Mouse (Mus musculus): ENCODE results near the gene Serpina9. TPM values are rescaled to one million over a fixed set of nuclear protein-coding genes. Genes with fewer than 3 reads are reported as not detected.

The Serpina9 gene
- polyA plus RNA-seq, 1 experiment from 2014 or later, result not detected

- no peak overlapping the region for H3K4me3 ChIP-seq (ENCODE audit: low read depth, low read length)
- no peak for TF ChIP-seq CTCF (IDR thresholded peaks at IDR 0.05; ENCODE audit: low read depth)
- 88% methylated on average over 4 of the region's 4 CpGs for WGBS
- H3K27ac ChIP-seq (ENCODE audit: low read depth, low read length), result no peak overlapping the region
- H3K9me3 ChIP-seq (ENCODE audit: control insufficient read depth), result no peaks in the 10 kb centered on the region
- H3K9ac ChIP-seq (ENCODE audit: low read depth, low read length), result no peak overlapping the region
- no peak for ATAC-seq
- no peaks in the 10 kb centered on the region for H3K27me3 ChIP-seq (replicated peaks; ENCODE audit: control insufficient read depth, insufficient read depth, low read length)
- H3K36me3 ChIP-seq (ENCODE audit: control insufficient read depth, insufficient read depth), result no peaks in the 10 kb centered on the region
- H3K4me2 ChIP-seq (replicated peaks; ENCODE audit: low read depth), result no peak overlapping the region
- no peaks in the 10 kb centered on the region for H3K4me1 ChIP-seq (replicated peaks; ENCODE audit: control insufficient read depth, insufficient read depth, low read length)
These were observed 42.5 kb downstream of the Serpina9 start for GRCm38 (mm10) chr12:103971080-103971479.

GRCm38 (mm10) chr12:103969577-103970116, 43.9 kb downstream of the Serpina9 start:
- H3K27me3 ChIP-seq (replicated peaks; ENCODE audit: control insufficient read depth, insufficient read depth, low read length), result no peaks in the 10 kb centered on the region
- peak; percentile 97 for ATAC-seq
- TF ChIP-seq CTCF (IDR thresholded peaks at IDR 0.05; ENCODE audit: low read depth), result no peak
- no peak overlapping the region for H3K4me2 ChIP-seq (replicated peaks; ENCODE audit: low read depth)
- H3K4me1 ChIP-seq (replicated peaks; ENCODE audit: control insufficient read depth, insufficient read depth, low read length), result no peaks in the 10 kb centered on the region
- no peaks in the 10 kb centered on the region for H3K9me3 ChIP-seq (ENCODE audit: control insufficient read depth)
- WGBS, result 38% methylated on average over 9 of the region's 9 CpGs
- H3K4me3 ChIP-seq (ENCODE audit: low read depth, low read length), result no peak overlapping the region
- no peak overlapping the region for H3K9ac ChIP-seq (ENCODE audit: low read depth, low read length)
- H3K27ac ChIP-seq (ENCODE audit: low read depth, low read length), result peak overlapping the region; percentile 86
- H3K36me3 ChIP-seq (ENCODE audit: control insufficient read depth, insufficient read depth), result no peaks in the 10 kb centered on the region

- no peak for TF ChIP-seq CTCF (IDR thresholded peaks at IDR 0.05; ENCODE audit: low read depth)
- ATAC-seq, result no peak
- WGBS, result 82% methylated on average over 3 of the region's 3 CpGs
- H3K4me3 ChIP-seq (ENCODE audit: low read depth, low read length), result no peak overlapping the region
- H3K4me2 ChIP-seq (replicated peaks; ENCODE audit: low read depth), result no peak overlapping the region
- no peaks in the 10 kb centered on the region for H3K4me1 ChIP-seq (replicated peaks; ENCODE audit: control insufficient read depth, insufficient read depth, low read length)
- no peaks in the 10 kb centered on the region for H3K27me3 ChIP-seq (replicated peaks; ENCODE audit: control insufficient read depth, insufficient read depth, low read length)
- no peaks in the 10 kb centered on the region for H3K9me3 ChIP-seq (ENCODE audit: control insufficient read depth)
- H3K9ac ChIP-seq (ENCODE audit: low read depth, low read length), result no peak overlapping the region
- no peaks in the 10 kb centered on the region for H3K36me3 ChIP-seq (ENCODE audit: control insufficient read depth, insufficient read depth)
- no peak overlapping the region for H3K27ac ChIP-seq (ENCODE audit: low read depth, low read length)
These were observed 46.8 kb downstream of the Serpina9 start for GRCm38 (mm10) chr12:103966761-103967160.

- Histone ChIP-seq H3K27ac (ENCODE audit: low read depth, low read length) (no peak overlapping the region), H3K27me3 (replicated peaks; ENCODE audit: control insufficient read depth, insufficient read depth, low read length) (no peaks in the 10 kb centered on the region), H3K9ac (ENCODE audit: low read depth, low read length) (no peak overlapping the region), H3K4me3 (ENCODE audit: low read depth, low read length) (no peak overlapping the region), H3K36me3 (ENCODE audit: control insufficient read depth, insufficient read depth) (no peaks in the 10 kb centered on the region), H3K4me2 (replicated peaks; ENCODE audit: low read depth) (no peak overlapping the region), H3K4me1 (replicated peaks; ENCODE audit: control insufficient read depth, insufficient read depth, low read length) (no peaks in the 10 kb centered on the region), H3K9me3 (ENCODE audit: control insufficient read depth) (no peaks in the 10 kb centered on the region)
- TF ChIP-seq CTCF (IDR thresholded peaks at IDR 0.05; ENCODE audit: low read depth), result no peak
- WGBS, result 61% methylated on average over 4 of the region's 4 CpGs
- no peak for ATAC-seq
These were observed 50.3 kb downstream of the Serpina9 start for GRCm38 (mm10) chr12:103963288-103963687.

- WGBS, result 75% methylated on average over 8 of the region's 8 CpGs
- no peak for TF ChIP-seq CTCF (IDR thresholded peaks at IDR 0.05; ENCODE audit: low read depth)
- Histone ChIP-seq H3K27ac (ENCODE audit: low read depth, low read length) (no peak overlapping the region), H3K4me2 (replicated peaks; ENCODE audit: low read depth) (no peak overlapping the region), H3K4me3 (ENCODE audit: low read depth, low read length) (no peak overlapping the region), H3K27me3 (replicated peaks; ENCODE audit: control insufficient read depth, insufficient read depth, low read length) (no peaks in the 10 kb centered on the region), H3K36me3 (ENCODE audit: control insufficient read depth, insufficient read depth) (no peaks in the 10 kb centered on the region), H3K9ac (ENCODE audit: low read depth, low read length) (no peak overlapping the region), H3K4me1 (replicated peaks; ENCODE audit: control insufficient read depth, insufficient read depth, low read length) (no peaks in the 10 kb centered on the region), H3K9me3 (ENCODE audit: control insufficient read depth) (no peaks in the 10 kb centered on the region)
- ATAC-seq, result no peak
These were observed 50.7 kb downstream of the Serpina9 start for GRCm38 (mm10) chr12:103962860-103963259.

GRCm38 (mm10) chr12:103962337-103962736, 51.2 kb downstream of the Serpina9 start:
- H3K27ac ChIP-seq (ENCODE audit: low read depth, low read length), result no peak overlapping the region
- H3K9ac ChIP-seq (ENCODE audit: low read depth, low read length), result no peak overlapping the region
- H3K4me2 ChIP-seq (replicated peaks; ENCODE audit: low read depth), result no peak overlapping the region
- WGBS, result 82% methylated on average over 5 of the region's 5 CpGs
- H3K36me3 ChIP-seq (ENCODE audit: control insufficient read depth, insufficient read depth), result no peaks in the 10 kb centered on the region
- no peak overlapping the region for H3K4me3 ChIP-seq (ENCODE audit: low read depth, low read length)
- H3K27me3 ChIP-seq (replicated peaks; ENCODE audit: control insufficient read depth, insufficient read depth, low read length), result no peaks in the 10 kb centered on the region
- H3K4me1 ChIP-seq (replicated peaks; ENCODE audit: control insufficient read depth, insufficient read depth, low read length), result no peaks in the 10 kb centered on the region
- no peak for TF ChIP-seq CTCF (IDR thresholded peaks at IDR 0.05; ENCODE audit: low read depth)
- ATAC-seq, result no peak
- H3K9me3 ChIP-seq (ENCODE audit: control insufficient read depth), result no peaks in the 10 kb centered on the region

- H3K27me3 ChIP-seq (replicated peaks; ENCODE audit: control insufficient read depth, insufficient read depth, low read length), result no peaks in the 10 kb centered on the region
- H3K27ac ChIP-seq (ENCODE audit: low read depth, low read length), result no peak overlapping the region
- no peak overlapping the region for H3K4me3 ChIP-seq (ENCODE audit: low read depth, low read length)
- H3K9me3 ChIP-seq (ENCODE audit: control insufficient read depth), result no peaks in the 10 kb centered on the region
- no peak for ATAC-seq
- H3K9ac ChIP-seq (ENCODE audit: low read depth, low read length), result no peak overlapping the region
- TF ChIP-seq CTCF (IDR thresholded peaks at IDR 0.05; ENCODE audit: low read depth), result no peak
- H3K36me3 ChIP-seq (ENCODE audit: control insufficient read depth, insufficient read depth), result no peaks in the 10 kb centered on the region
- WGBS, result 100% methylated on average over 1 of the region's 1 CpGs
- H3K4me1 ChIP-seq (replicated peaks; ENCODE audit: control insufficient read depth, insufficient read depth, low read length), result no peaks in the 10 kb centered on the region
- no peak overlapping the region for H3K4me2 ChIP-seq (replicated peaks; ENCODE audit: low read depth)
These were observed 51.8 kb downstream of the Serpina9 start for GRCm38 (mm10) chr12:103961716-103962115.
